Mouse (Mus musculus) MEL (cell line): ENCODE measurements around the gene Fbxo2.

Experiments used
- CTCF ChIP-seq, 3 experiments: IDR thresholded peaks in 2 of 3; conservative IDR thresholded peaks in 1 of 3; 2 replicates each; pipeline ENCODE4 v1.5.1; 2011 to 2012; ENCODE audit warnings: low read length in 3 of 3, low read depth in 2 of 3, mild to moderate bottlenecking in 2 of 3, improper control_type of control experiment in 1 of 3, inconsistent platforms in 1 of 3, mixed read lengths in 1 of 3, moderate library complexity in 1 of 3; ENCODE audit not compliant: control insufficient read depth in 1 of 3, insufficient read depth in 1 of 3, poor library complexity in 1 of 3, severe bottlenecking in 1 of 3
- GATA1 ChIP-seq: IDR thresholded peaks from 2 replicates; pipeline ENCODE4 v1.6.1; 2011; ENCODE audit warnings: low read depth, low read length, improper control_type of control experiment
- TCF12 ChIP-seq: IDR thresholded peaks from 2 replicates; pipeline ENCODE4 v1.6.1; 2014; ENCODE audit warnings: low read depth, mild to moderate bottlenecking, inconsistent platforms, low read length, improper control_type of control experiment, moderate library complexity

DNA sequence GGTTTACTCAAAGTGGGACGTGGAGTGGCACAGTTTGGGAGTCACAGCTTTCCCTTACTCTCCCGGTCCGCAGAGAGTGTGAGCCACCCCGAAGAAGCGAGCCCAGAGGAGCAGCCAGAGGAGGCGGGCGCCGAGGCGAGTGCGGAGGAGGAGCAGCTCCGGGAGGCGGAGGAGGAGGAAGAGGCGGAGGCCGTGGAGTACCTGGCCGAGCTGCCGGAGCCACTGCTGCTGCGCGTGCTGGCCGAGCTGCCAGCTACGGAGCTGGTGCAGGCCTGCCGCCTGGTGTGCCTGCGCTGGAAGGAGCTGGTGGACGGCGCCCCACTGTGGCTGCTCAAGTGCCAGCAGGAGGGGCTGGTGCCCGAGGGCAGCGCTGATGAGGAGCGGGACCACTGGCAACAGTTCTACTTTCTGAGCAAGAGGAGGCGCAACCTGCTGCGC is 3.6 kb downstream of the Fbxo2 start:
- TF ChIP-seq GATA1: no peak
- TF ChIP-seq CTCF (IDR thresholded peaks at IDR 0.05 in 2 of 3, conservative IDR thresholded peaks at IDR 0.05 in 1 of 3; ENCODE audit: control insufficient read depth in 1 of 3, insufficient read depth in 1 of 3, low read depth in 2 of 3, low read length in 3 of 3, poor library complexity in 1 of 3, severe bottlenecking in 1 of 3): peak; percentile 37 to 83 (median 78)
- TF ChIP-seq TCF12: no peak
